Mouse (Mus musculus) bone marrow, adult 2 months (tissue): ENCODE data around the gene Ksr2.

ENCODE experiments used
- CTCF ChIP-seq: fragments of 200-500 bp; IDR thresholded peaks from 2 replicates; pipeline ENCODE4 v1.5.1; 2011; ENCODE audit warnings: low read length, control low read depth; ENCODE audit not compliant: control insufficient read depth, insufficient read depth
- POLR2A ChIP-seq: fragments of 200-500 bp; IDR thresholded peaks from 2 replicates; pipeline ENCODE4 v1.6.1; 2011; ENCODE audit warnings: low read depth, mild to moderate bottlenecking, control low read depth, low read length, borderline replicate concordance; ENCODE audit not compliant: control insufficient read depth

GRCm38 (mm10) chr5:117488670-117489325 is 75.0 kb downstream of the Ksr2 start:
- TF ChIP-seq CTCF = no peak
- no peak for TF ChIP-seq POLR2A
